Mouse (Mus musculus) layer of hippocampus, adult 2 months (tissue): ENCODE results near the gene Pnldc1. TPM values are rescaled to one million over a fixed set of nuclear protein-coding genes. Genes with fewer than 3 reads are reported as not detected.

Experiments
- DNase-seq, 2 experiments: peaks; one replicate each; pipeline ENCODE4 v3.0.0; 2022; ENCODE audit warnings: low spot score in 2 of 2
- H3K27ac ChIP-seq: fragments of 200-600 bp; 2 replicates; pipeline ENCODE4 v1.8.1; 2022
- H3K4me3 ChIP-seq: fragments of 200-600 bp; 2 replicates; pipeline ENCODE4 v1.8.1; 2022; ENCODE audit warnings: mild to moderate bottlenecking
- CTCF ChIP-seq: fragments of 200-600 bp; conservative IDR thresholded peaks from 2 replicates; pipeline ENCODE4 v1.8.1; 2022; ENCODE audit warnings: antibody characterized with exemption, mild to moderate bottlenecking, moderate library complexity
- total RNA-seq, 2 experiments: library from RNA; stranded (reverse); gene quantifications; 2 replicates each; pipeline ENCODE4 v1.2.3; 2021

Pnldc1 gene
- total RNA-seq, 2 experiments from 2014 or later: 3.9 to 6.2 TPM

- no peak for DNase-seq
- H3K4me3 ChIP-seq: no peak overlapping the region
- no peak overlapping the region for H3K27ac ChIP-seq
- no peak for TF ChIP-seq CTCF
Observed at GRCm38 (mm10) chr17:12864111-12864510, 45.9 kb downstream of the Pnldc1 start.

GRCm38 (mm10) chr17:12859006-12859520 is 51.0 kb downstream of the Pnldc1 start:
- no peak overlapping the region for H3K27ac ChIP-seq
- no peak for DNase-seq
- no peak for TF ChIP-seq CTCF
- no peak overlapping the region for H3K4me3 ChIP-seq

- no peak overlapping the region for H3K27ac ChIP-seq
- no peak overlapping the region for H3K4me3 ChIP-seq
- peak; percentile 84 for TF ChIP-seq CTCF
- DNase-seq: no peak
Observed at GRCm38 (mm10) chr17:12858072-12858471, 52.0 kb downstream of the Pnldc1 start.

- no peak overlapping the region for H3K4me3 ChIP-seq
- DNase-seq: no peak
- no peak for TF ChIP-seq CTCF
Observed at GRCm38 (mm10) chr17:12857395-12857794, 52.6 kb downstream of the Pnldc1 start.

GRCm38 (mm10) chr17:12854386-12854785 is 55.6 kb downstream of the Pnldc1 start:
- H3K4me3 ChIP-seq: no peak overlapping the region
- no peak for TF ChIP-seq CTCF
- 0 out of 2 replicates have a peak overlapping the region, but pooled peaks have one; percentile 21 for H3K27ac ChIP-seq
- no peak for DNase-seq

More at GRCm38 (mm10) chr17:12857395-12857794, 52.6 kb downstream of the Pnldc1 start:
- no peak overlapping the region for H3K27ac ChIP-seq

GRCm38 (mm10) chr17:12853821-12854220 is 56.2 kb downstream of the Pnldc1 start:
- Histone ChIP-seq H3K27ac (0 out of 2 replicates have a peak overlapping the region, but pooled peaks have one; percentile 21), H3K4me3 (no peak overlapping the region)
- DNase-seq: peak in 1 of 2 experiments; percentile 39
- no peak for TF ChIP-seq CTCF

GRCm38 (mm10) chr17:12851689-12852088 is 58.3 kb downstream of the Pnldc1 start:
- Histone ChIP-seq H3K4me3 (peak overlapping the region; percentile 63), H3K27ac (peak overlapping the region; percentile 96)
- peak; percentile 65 to 77 for DNase-seq
- no peak for TF ChIP-seq CTCF

- peak overlapping the region; percentile 63 for H3K4me3 ChIP-seq
- peak overlapping the region; percentile 96 for H3K27ac ChIP-seq
- TF ChIP-seq CTCF: no peak
- DNase-seq: peak in 1 of 2 experiments; percentile 69
Observed at GRCm38 (mm10) chr17:12849778-12850382, 60.1 kb downstream of the Pnldc1 start.

GRCm38 (mm10) chr17:12847736-12848135 is 62.3 kb downstream of the Pnldc1 start:
- TF ChIP-seq CTCF: no peak
- peak overlapping the region; percentile 7; the same call in 1 of the 2 replicates for H3K4me3 ChIP-seq
- H3K27ac ChIP-seq: peak overlapping the region; percentile 23; the same call in 1 of the 2 replicates
- no peak for DNase-seq

GRCm38 (mm10) chr17:12846474-12846873 is 63.6 kb downstream of the Pnldc1 start:
- no peak for TF ChIP-seq CTCF
- no peak overlapping the region for H3K4me3 ChIP-seq
- DNase-seq: peak in 1 of 2 experiments; percentile 48
- H3K27ac ChIP-seq: peak overlapping the region; percentile 34

- TF ChIP-seq CTCF: no peak
- Histone ChIP-seq H3K27ac (peak overlapping the region; percentile 34), H3K4me3 (peak overlapping the region; percentile 4; the same call in 1 of the 2 replicates)
- DNase-seq: no peak
Observed at GRCm38 (mm10) chr17:12845862-12846261, 64.2 kb downstream of the Pnldc1 start.

- DNase-seq: no peak
- no peak for TF ChIP-seq CTCF
Observed at GRCm38 (mm10) chr17:12844540-12844939, 65.5 kb downstream of the Pnldc1 start.

GRCm38 (mm10) chr17:12843826-12844225 is 66.2 kb downstream of the Pnldc1 start:
- TF ChIP-seq CTCF: no peak
- DNase-seq: no peak
- no peak overlapping the region for H3K27ac ChIP-seq
- H3K4me3 ChIP-seq: no peak overlapping the region

More at GRCm38 (mm10) chr17:12844540-12844939, 65.5 kb downstream of the Pnldc1 start:
- Histone ChIP-seq H3K27ac (no peak overlapping the region), H3K4me3 (no peak overlapping the region)
